8 mouse cellular contexts compared by ENCODE assay signal in the genomic region with DNA sequence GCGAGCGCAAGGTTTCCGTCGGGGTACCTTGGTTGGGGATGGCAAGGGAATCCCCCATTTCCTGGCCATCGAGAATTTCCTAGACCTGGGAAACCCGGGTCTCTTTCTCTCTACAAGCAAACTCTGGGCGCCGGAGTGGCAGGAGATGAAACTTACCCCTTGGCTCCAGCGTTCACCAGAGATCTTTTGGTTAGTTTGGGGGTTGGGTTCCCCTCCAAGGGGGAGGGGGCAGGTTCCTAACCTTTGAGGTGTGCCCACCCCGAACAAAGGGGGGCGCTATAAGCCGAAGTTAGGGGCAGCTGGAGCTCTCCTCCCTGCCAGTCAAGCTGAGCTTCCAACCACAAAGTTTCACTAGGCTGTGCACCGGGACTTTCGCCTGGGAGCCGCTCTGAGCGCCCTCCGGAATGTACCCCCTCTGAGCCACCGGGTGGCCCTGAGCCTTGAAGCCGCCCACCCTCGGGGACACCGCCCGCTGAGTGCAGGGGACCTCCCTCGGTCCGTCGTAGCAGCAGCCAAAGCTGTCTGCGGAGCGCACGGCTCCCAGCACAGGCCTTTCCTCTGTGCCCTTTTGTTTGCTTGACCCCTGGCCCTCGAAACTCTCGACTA. TPM values are rescaled to one million over a fixed set of nuclear protein-coding genes. Genes with fewer than 3 reads are reported as not detected.
DNase-seq lines count a peak whose midpoint lies in the region; ATAC-seq and TF ChIP-seq lines count a peak whose summit lies in the region.

No protein-coding gene starts in this region.

- no peaks in the 10 kb centered on the region for H3K9me3 ChIP-seq in E14TG2a.4 (ENCODE audit: low read length)
- H3K9me3 ChIP-seq in heart, embryonic 12.5 days (replicated peaks): no peaks in the 10 kb centered on the region
- no peaks in the 10 kb centered on the region for H3K9me3 ChIP-seq in midbrain, embryonic 10.5 days (replicated peaks)
- H3K9me3 ChIP-seq in stomach, embryonic 14.5 days (ENCODE audit: control insufficient read depth, low read depth, low read length): no peaks in the 10 kb centered on the region

- no peak overlapping the region for H3K27ac ChIP-seq in heart, embryonic 12.5 days (ENCODE audit: poor library complexity, severe bottlenecking)
- H3K27ac ChIP-seq in midbrain, embryonic 10.5 days (replicated peaks): peak overlapping the region; percentile 97
- no peak overlapping the region for H3K27ac ChIP-seq in stomach, embryonic 14.5 days (ENCODE audit: low read length)

- peaks cover 94% of the 10 kb centered on the region for H3K27me3 ChIP-seq in E14TG2a.4 (ENCODE audit: insufficient read depth, low read length)
- H3K27me3 ChIP-seq in heart, embryonic 12.5 days (replicated peaks): peaks cover 53% of the 10 kb centered on the region
- H3K27me3 ChIP-seq in midbrain, embryonic 10.5 days (ENCODE audit: low read depth, poor library complexity, severe bottlenecking): peaks cover 64% of the 10 kb centered on the region
- H3K27me3 ChIP-seq in stomach, embryonic 14.5 days (ENCODE audit: control insufficient read depth, insufficient read depth, low read length): peaks cover 49% of the 10 kb centered on the region

- peak overlapping the region; percentile 62 for H3K4me3 ChIP-seq in E14TG2a.4 (replicated peaks; ENCODE audit: low read length)
- peak overlapping the region; percentile 68 for H3K4me3 ChIP-seq in heart, embryonic 12.5 days
- peak overlapping the region; percentile 82 for H3K4me3 ChIP-seq in midbrain, embryonic 10.5 days
- H3K4me3 ChIP-seq in stomach, embryonic 14.5 days (ENCODE audit: low read depth, low read length): peak overlapping the region; percentile 65

- H3K4me2 ChIP-seq in heart, embryonic 12.5 days: peak overlapping the region; percentile 99
- peak overlapping the region; percentile 83; the same call in 1 of the 2 replicates for H3K4me2 ChIP-seq in stomach, embryonic 14.5 days (replicated peaks; ENCODE audit: low read depth, low read length)

- peak; percentile 32 for DNase-seq in A20 (ENCODE audit: low read depth, low spot score)
- peak; percentile 48 to 66 for DNase-seq in cerebellum, postnatal 25 days
- DNase-seq in layer of hippocampus, adult 9-11 months: peak; percentile 57
- peak; percentile 85 for DNase-seq in midbrain, embryonic 10.5 days (ENCODE audit: low spot score)

- WGBS in heart, embryonic 12.5 days: under 1% methylated on average over 30 of the region's 30 CpGs
- WGBS in midbrain, embryonic 10.5 days: 1% methylated on average over 30 of the region's 30 CpGs
- 1% methylated on average over 30 of the region's 30 CpGs for WGBS in stomach, embryonic 14.5 days

- TF ChIP-seq CTCF in E14TG2a.4 (conservative IDR thresholded peaks at IDR 0.05; ENCODE audit: low read length): no peak; the same call in 1 of the 2 replicates

- peak overlapping the region; percentile 20; the same call in 1 of the 2 replicates for H3K9ac ChIP-seq in heart, embryonic 12.5 days
- no peak overlapping the region for H3K9ac ChIP-seq in stomach, embryonic 14.5 days (replicated peaks; ENCODE audit: low read depth, low read length)

- H3K4me1 ChIP-seq in E14TG2a.4 (replicated peaks; ENCODE audit: low read depth, low read length): peaks cover 57% of the 10 kb centered on the region
- H3K4me1 ChIP-seq in heart, embryonic 12.5 days (replicated peaks): peaks cover 40% of the 10 kb centered on the region
- H3K4me1 ChIP-seq in midbrain, embryonic 10.5 days: peaks cover 78% of the 10 kb centered on the region
- H3K4me1 ChIP-seq in stomach, embryonic 14.5 days (ENCODE audit: control insufficient read depth, insufficient read depth, low read length): peaks cover 23% of the 10 kb centered on the region

- no peak for ATAC-seq in heart, embryonic 12.5 days (ENCODE audit: insufficient number of reproducible peaks, low FRiP score)
- ATAC-seq in stomach, embryonic 14.5 days (ENCODE audit: insufficient number of reproducible peaks, insufficient read depth, low FRiP score, low read depth): no peak
- no peak for ATAC-seq in erythroblast, adult 5-6 weeks (replicated peaks; ENCODE audit: low FRiP score, poor library complexity, severe bottlenecking)

- H3K36me3 ChIP-seq in E14TG2a.4 (ENCODE audit: insufficient read depth, low read length): no peaks in the 10 kb centered on the region
- H3K36me3 ChIP-seq in heart, embryonic 12.5 days: no peaks in the 10 kb centered on the region
- H3K36me3 ChIP-seq in midbrain, embryonic 10.5 days: peaks cover 15% of the 10 kb centered on the region
- H3K36me3 ChIP-seq in stomach, embryonic 14.5 days (ENCODE audit: control insufficient read depth, insufficient read depth, low read length): no peaks in the 10 kb centered on the region

RNA-seq across cellular contexts. Expression of gene Nr4a3, which starts 2.9 kb away (rescaled TPM):
- polyA plus RNA-seq in heart, embryonic 12.5 days (2016; fragmentation: Nextera tagmentation; extraction: Ambion mirVana): 0.26 and 0.31 TPM in 2 replicates
- polyA plus RNA-seq in midbrain, embryonic 10.5 days (2016; fragmentation: Nextera tagmentation; extraction: Ambion mirVana): 0.60 and 0.61 TPM in 2 replicates
- 0.10 and 0.20 TPM in 2 replicates for polyA plus RNA-seq in stomach, embryonic 14.5 days (2014; fragmentation: Nextera tagmentation; extraction: Ambion mirVana)
- not detected in 2 replicates for total RNA-seq in erythroblast, adult 5-6 weeks (2015; ENCODE audit: low replicate concordance)
- 1.7 TPM in 1 of 2 replicates, not detected in the other for total RNA-seq in erythroblast, adult 5-6 weeks (2017; ENCODE audit: low replicate concordance)

Comparison
In these comparisons a context has a peak if more than half of its experiments do, and no peak if none do; other contexts are left out.
1. DNase-seq: peak in every context shown above with its lines; median percentile 85 in midbrain, embryonic 10.5 days; 57 in cerebellum, postnatal 25 days; 57 in layer of hippocampus, adult 9-11 months; 32 in A20.